Mouse (Mus musculus) forebrain, embryonic 13.5 days (tissue): Measurements from ENCODE around the gene 4921511C20Rik. TPM values are rescaled to one million over a fixed set of nuclear protein-coding genes. Genes with fewer than 3 reads are reported as not detected.

ENCODE experiments used
- ATAC-seq: fragments of 200-750 bp; cut with Nextera tagmentation; 2 replicates; pipeline ENCODE4 v1.8.0; 2017
- H3K27ac ChIP-seq: fragments of 300-500 bp; sonication (generic); 2 replicates; pipeline ENCODE4 v1.5.1; 2015; ENCODE audit warnings: inconsistent platforms, mild to moderate bottlenecking, moderate library complexity
- H3K27me3 ChIP-seq: fragments of 300-500 bp; sonication (generic); 2 replicates; pipeline ENCODE4 v1.6.1; 2015; ENCODE audit warnings: mild to moderate bottlenecking, inconsistent platforms
- H3K36me3 ChIP-seq: fragments of 300-500 bp; sonication (generic); 2 replicates; pipeline ENCODE4 v1.6.1; 2015; ENCODE audit warnings: mild to moderate bottlenecking, inconsistent platforms; ENCODE audit not compliant: poor library complexity, severe bottlenecking
- H3K4me1 ChIP-seq: fragments of 300-500 bp; sonication (generic); 2 replicates; pipeline ENCODE4 v1.6.1; 2015; ENCODE audit warnings: inconsistent platforms
- H3K4me2 ChIP-seq: fragments of 300-500 bp; sonication (generic); 2 replicates; pipeline ENCODE4 v1.6.1; 2015; ENCODE audit warnings: inconsistent platforms, mild to moderate bottlenecking, moderate library complexity
- H3K4me3 ChIP-seq: fragments of 300-500 bp; sonication (generic); 2 replicates; pipeline ENCODE4 v1.5.1; 2015; ENCODE audit warnings: mild to moderate bottlenecking, inconsistent platforms
- H3K9ac ChIP-seq: fragments of 300-500 bp; sonication (generic); 2 replicates; pipeline ENCODE4 v1.6.1; 2015; ENCODE audit warnings: mild to moderate bottlenecking, inconsistent platforms
- H3K9me3 ChIP-seq: fragments of 300-500 bp; sonication (generic); replicated peaks from 2 replicates; pipeline ENCODE4 v1.6.1; 2016; ENCODE audit warnings: inconsistent platforms
- whole genome bisulfite sequencing: fragments of 180-500 bp; shearing (Covaris S2); methylation state at CpG from one replicate; pipeline ENCODE4 v1.1.7; 2015; 5-methylcytosine and 5-hydroxymethylcytosine counted together
- polyA plus RNA-seq: library from polyadenylated mRNA; unstranded; fragments of >200 nt; fragmentation: Nextera tagmentation; extraction: Ambion mirVana; gene quantifications from 2 replicates; pipeline ENCODE4 v1.2.1, GENCODE M21; 2015

The 4921511C20Rik gene
- polyA plus RNA-seq, result not detected in 2 replicates

DNA sequence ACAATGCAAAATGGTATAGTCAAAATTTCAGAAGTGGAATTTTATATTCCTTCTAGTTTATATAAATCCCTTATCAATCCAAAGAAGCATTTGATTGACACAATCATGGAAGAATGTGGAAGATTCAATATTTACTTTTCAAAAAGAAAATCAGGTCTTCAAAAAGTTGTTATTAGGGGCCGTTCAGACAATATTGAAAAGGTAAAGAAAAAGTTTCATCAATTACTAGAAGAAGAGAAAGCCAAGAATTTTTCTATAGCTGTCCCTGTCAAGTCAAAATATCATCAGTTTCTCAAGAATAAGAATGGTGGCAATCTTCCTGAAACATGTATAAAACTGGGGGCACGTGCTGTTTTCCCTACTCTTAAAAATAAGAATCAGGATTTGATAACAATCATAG lies at the start of gene 4921511C20Rik:
4921511C20Rik (plus strand) TSS at position 301 of the 400 bp plus-strand sequence.
- H3K4me1 ChIP-seq, result no peaks in the 10 kb centered on the region
- WGBS, result 78% methylated on average over 2 of the region's 2 CpGs
- no peak within 1 kb of the TSS for H3K27ac ChIP-seq
- no peak within 1 kb of the TSS for H3K4me3 ChIP-seq
- no peaks in the 10 kb centered on the region for H3K9me3 ChIP-seq
- H3K27me3 ChIP-seq, result no peaks in the 10 kb centered on the region
- H3K36me3 ChIP-seq, result no peaks in the 10 kb centered on the region
- H3K4me2 ChIP-seq, result no peak within 1 kb of the TSS
- no peak for ATAC-seq
- H3K9ac ChIP-seq, result no peak within 1 kb of the TSS
